Mouse (Mus musculus): ENCODE results near the gene Ube2f. TPM values are rescaled to one million over a fixed set of nuclear protein-coding genes. Genes with fewer than 3 reads are reported as not detected.

The Ube2f gene
- polyA plus RNA-seq, 1 experiment from 2014 or later: 67.3 TPM

GRCm38 (mm10) chr1:91215981-91216380 is 34.1 kb upstream of the Ube2f start:
- Histone ChIP-seq H3K9ac (ENCODE audit: low read depth, low read length) (no peak overlapping the region), H3K36me3 (ENCODE audit: insufficient read depth, low read length) (no peaks in the 10 kb centered on the region), H3K27ac (no peak overlapping the region), H3K4me2 (ENCODE audit: low read length) (no peak overlapping the region), H3K27me3 (ENCODE audit: insufficient read depth, low read length) (no peaks in the 10 kb centered on the region), H3K4me1 (replicated peaks; ENCODE audit: insufficient read depth, low read length) (no peaks in the 10 kb centered on the region), H3K4me3 (replicated peaks; ENCODE audit: low read depth, low read length) (no peak overlapping the region), H3K9me3 (replicated peaks; ENCODE audit: low read length) (no peaks in the 10 kb centered on the region)
- DNase-seq (ENCODE audit: low spot score): no peak
- 42% methylated on average over 1 of the region's 1 CpGs for WGBS
- ATAC-seq (replicated peaks; ENCODE audit: low FRiP score, low read depth): no peak
- no peak for TF ChIP-seq CTCF (IDR thresholded peaks at IDR 0.05; ENCODE audit: low read depth)

- Histone ChIP-seq H3K9ac (ENCODE audit: low read depth, low read length) (no peak overlapping the region), H3K4me2 (ENCODE audit: low read length) (no peak overlapping the region), H3K27ac (no peak overlapping the region), H3K36me3 (ENCODE audit: insufficient read depth, low read length) (no peaks in the 10 kb centered on the region), H3K9me3 (replicated peaks; ENCODE audit: low read length) (no peaks in the 10 kb centered on the region), H3K4me1 (replicated peaks; ENCODE audit: insufficient read depth, low read length) (no peaks in the 10 kb centered on the region), H3K27me3 (ENCODE audit: insufficient read depth, low read length) (no peaks in the 10 kb centered on the region), H3K4me3 (replicated peaks; ENCODE audit: low read depth, low read length) (no peak overlapping the region)
- no peak for TF ChIP-seq CTCF (IDR thresholded peaks at IDR 0.05; ENCODE audit: low read depth)
- ATAC-seq (replicated peaks; ENCODE audit: low FRiP score, low read depth) (no peak), DNase-seq (ENCODE audit: low spot score) (peak; percentile 16)
- WGBS: 37% methylated on average over 10 of the region's 10 CpGs
Observed at GRCm38 (mm10) chr1:91216504-91217267, 33.4 kb upstream of the Ube2f start.

GRCm38 (mm10) chr1:91219641-91220321 is 30.3 kb upstream of the Ube2f start:
- H3K27ac ChIP-seq: no peak overlapping the region
- no peak for TF ChIP-seq CTCF (IDR thresholded peaks at IDR 0.05; ENCODE audit: low read depth)
- H3K36me3 ChIP-seq (ENCODE audit: insufficient read depth, low read length): no peaks in the 10 kb centered on the region
- WGBS: 77% methylated on average over 7 of the region's 7 CpGs
- no peaks in the 10 kb centered on the region for H3K27me3 ChIP-seq (ENCODE audit: insufficient read depth, low read length)
- ATAC-seq (replicated peaks; ENCODE audit: low FRiP score, low read depth): no peak
- no peaks in the 10 kb centered on the region for H3K9me3 ChIP-seq (replicated peaks; ENCODE audit: low read length)
- H3K4me2 ChIP-seq (ENCODE audit: low read length): no peak overlapping the region
- no peak for DNase-seq (ENCODE audit: low spot score)
- H3K4me3 ChIP-seq (replicated peaks; ENCODE audit: low read depth, low read length): no peak overlapping the region
- no peaks in the 10 kb centered on the region for H3K4me1 ChIP-seq (replicated peaks; ENCODE audit: insufficient read depth, low read length)
- H3K9ac ChIP-seq (ENCODE audit: low read depth, low read length): no peak overlapping the region

- Histone ChIP-seq H3K4me2 (ENCODE audit: low read length) (no peak overlapping the region), H3K4me3 (replicated peaks; ENCODE audit: low read depth, low read length) (no peak overlapping the region), H3K27ac (no peak overlapping the region), H3K9ac (ENCODE audit: low read depth, low read length) (no peak overlapping the region), H3K27me3 (ENCODE audit: insufficient read depth, low read length) (no peaks in the 10 kb centered on the region), H3K9me3 (replicated peaks; ENCODE audit: low read length) (no peaks in the 10 kb centered on the region), H3K4me1 (replicated peaks; ENCODE audit: insufficient read depth, low read length) (no peaks in the 10 kb centered on the region), H3K36me3 (ENCODE audit: insufficient read depth, low read length) (no peaks in the 10 kb centered on the region)
- ATAC-seq (replicated peaks; ENCODE audit: low FRiP score, low read depth) (no peak), DNase-seq (ENCODE audit: low spot score) (no peak)
- WGBS: 64% methylated on average over 3 of the region's 3 CpGs
- TF ChIP-seq CTCF (IDR thresholded peaks at IDR 0.05; ENCODE audit: low read depth): no peak
Observed at GRCm38 (mm10) chr1:91220322-91220672, 29.8 kb upstream of the Ube2f start.

GRCm38 (mm10) chr1:91226562-91226961 is 23.5 kb upstream of the Ube2f start:
- Histone ChIP-seq H3K4me1 (replicated peaks; ENCODE audit: insufficient read depth, low read length) (no peaks in the 10 kb centered on the region), H3K36me3 (ENCODE audit: insufficient read depth, low read length) (no peaks in the 10 kb centered on the region), H3K9ac (ENCODE audit: low read depth, low read length) (no peak overlapping the region), H3K4me2 (ENCODE audit: low read length) (no peak overlapping the region), H3K27ac (no peak overlapping the region), H3K9me3 (replicated peaks; ENCODE audit: low read length) (no peaks in the 10 kb centered on the region), H3K4me3 (replicated peaks; ENCODE audit: low read depth, low read length) (no peak overlapping the region), H3K27me3 (ENCODE audit: insufficient read depth, low read length) (no peaks in the 10 kb centered on the region)
- DNase-seq (ENCODE audit: low spot score) (no peak), ATAC-seq (replicated peaks; ENCODE audit: low FRiP score, low read depth) (no peak)
- no peak for TF ChIP-seq CTCF (IDR thresholded peaks at IDR 0.05; ENCODE audit: low read depth)
- whole genome bisulfite sequencing: 82% methylated on average over 4 of the region's 4 CpGs

GRCm38 (mm10) chr1:91227381-91228054 is 22.6 kb upstream of the Ube2f start:
- DNase-seq (ENCODE audit: low spot score): peak; percentile 66
- H3K9ac ChIP-seq (ENCODE audit: low read depth, low read length): no peak overlapping the region
- 55% methylated on average over 15 of the region's 15 CpGs for whole genome bisulfite sequencing
- H3K4me2 ChIP-seq (ENCODE audit: low read length): no peak overlapping the region
- no peaks in the 10 kb centered on the region for H3K36me3 ChIP-seq (ENCODE audit: insufficient read depth, low read length)
- no peaks in the 10 kb centered on the region for H3K27me3 ChIP-seq (ENCODE audit: insufficient read depth, low read length)
- no peak overlapping the region for H3K4me3 ChIP-seq (replicated peaks; ENCODE audit: low read depth, low read length)
- no peaks in the 10 kb centered on the region for H3K9me3 ChIP-seq (replicated peaks; ENCODE audit: low read length)
- no peak for ATAC-seq (replicated peaks; ENCODE audit: low FRiP score, low read depth)
- no peak for TF ChIP-seq CTCF (IDR thresholded peaks at IDR 0.05; ENCODE audit: low read depth)
- 0 out of 2 replicates have a peak overlapping the region, but pooled peaks have one; percentile 36 for H3K27ac ChIP-seq
- no peaks in the 10 kb centered on the region for H3K4me1 ChIP-seq (replicated peaks; ENCODE audit: insufficient read depth, low read length)

Data from kidney, postnatal 0 days (tissue).